8 mouse cellular contexts compared by ENCODE assay signal in genomic region chr17:81738311-81738755, GRCm38 (mm10). TPM values are rescaled to one million over a fixed set of nuclear protein-coding genes. Genes with fewer than 3 reads are reported as not detected.
A peak's percentile ranks its signal among the peaks of the same experiment; 100 is the strongest.
DNase-seq lines count a peak whose midpoint lies in the region; ATAC-seq lines count a peak whose summit lies in the region.

Gene Slc8a1 (minus strand): TSS chr17:81738377.

- H3K4me1 ChIP-seq in heart, embryonic 12.5 days (replicated peaks) = peaks cover 20% of the 10 kb centered on the region

- H3K4me3 ChIP-seq in heart, embryonic 12.5 days = peak within 1 kb of the TSS; percentile 60

- ATAC-seq in cerebellum, adult (ENCODE audit: insufficient number of reproducible peaks, low FRiP score, low TSS enrichment) = peak; percentile 88
- no peak for ATAC-seq in common myeloid progenitor, adult 5-6 weeks (replicated peaks; ENCODE audit: low read depth, poor library complexity, severe bottlenecking)
- ATAC-seq in heart, embryonic 12.5 days (ENCODE audit: insufficient number of reproducible peaks, low FRiP score) = peak; percentile 83

- H3K27ac ChIP-seq in heart, embryonic 12.5 days (ENCODE audit: poor library complexity, severe bottlenecking) = peak within 1 kb of the TSS; percentile 99

- no peaks in the 10 kb centered on the region for H3K27me3 ChIP-seq in heart, embryonic 12.5 days (replicated peaks)

- H3K9ac ChIP-seq in heart, embryonic 12.5 days = peak within 1 kb of the TSS; percentile 84

- DNase-seq in cerebellum, postnatal 4 days (ENCODE audit: low spot score in 2 of 2) = no peak
- DNase-seq in layer of hippocampus, postnatal 10 days (ENCODE audit: low spot score in 2 of 2) = peak; percentile 25 to 53
- DNase-seq in right cerebral cortex, postnatal 14 days = peak; percentile 21
- DNase-seq in thymus, adult 18-20 months = no peak
- DNase-seq in adrenal gland, adult 8-10 months = no peak

- no peaks in the 10 kb centered on the region for H3K36me3 ChIP-seq in heart, embryonic 12.5 days

- 26% methylated on average over 14 of the region's 14 CpGs for WGBS in heart, embryonic 12.5 days

- peak within 1 kb of the TSS; percentile 59 for H3K4me2 ChIP-seq in heart, embryonic 12.5 days

- H3K9me3 ChIP-seq in heart, embryonic 12.5 days (replicated peaks) = no peaks in the 10 kb centered on the region

RNA-seq across cellular contexts. Expression of gene Slc8a1, which starts in this region (rescaled TPM):
- 12.1 and 12.3 TPM in 2 replicates for total RNA-seq in common myeloid progenitor, adult 5-6 weeks (2017)
- polyA plus RNA-seq in heart, embryonic 12.5 days (2016; fragmentation: Nextera tagmentation; extraction: Ambion mirVana) = 100 and 115 TPM in 2 replicates
- 100 to 1,000 TPM; 310 to 319 TPM for total RNA-seq in layer of hippocampus, postnatal 10 days (2021)
- total RNA-seq in adrenal gland, adult 8-10 months (2022) = 10 to 100 TPM in 1 of 4 experiments, 1 to 10 TPM in 3; 6.0 to 10.9 (median 8.4) TPM

Comparison
In these comparisons a context has a peak if more than half of its experiments do, and no peak if none do; other contexts are left out.
1. RNA of gene Slc8a1 (total RNA-seq): 310 to 319 TPM in layer of hippocampus, postnatal 10 days; 12.1 to 12.3 TPM in common myeloid progenitor, adult 5-6 weeks and 6.0 to 10.9 TPM in adrenal gland, adult 8-10 months; every median in the first group is over 10 times any median in the second.
2. DNase-seq: peak in layer of hippocampus, postnatal 10 days (2 of 2) and right cerebral cortex, postnatal 14 days (single experiment); none in cerebellum, postnatal 4 days (0 of 2), thymus, adult 18-20 months (0 of 2) and adrenal gland, adult 8-10 months (single experiment).